In genomic region chr5:140815059-140815728, GRCm38 (mm10) we compare ENCODE assay signal across 8 mouse cellular contexts. TPM values are rescaled to one million over a fixed set of nuclear protein-coding genes. Genes with fewer than 3 reads are reported as not detected.
DNase-seq lines count a peak whose midpoint lies in the region; ATAC-seq and TF ChIP-seq lines count a peak whose summit lies in the region.

No protein-coding gene starts in this region.

- H3K4me3 ChIP-seq in left cerebral cortex, adult 2 months, result no peak overlapping the region
- H3K4me3 ChIP-seq in heart, embryonic 14.5 days (ENCODE audit: control insufficient read depth in 1 of 2, insufficient read depth in 1 of 2, low read depth in 1 of 2, low read length in 2 of 2), result no peak overlapping the region
- no peak overlapping the region for H3K4me3 ChIP-seq in neural tube, embryonic 13.5 days

- peak; percentile 22; the same call in 1 of the 2 replicates for ATAC-seq in heart, embryonic 14.5 days (ENCODE audit: insufficient number of reproducible peaks, insufficient read depth, low FRiP score, low read depth)
- ATAC-seq in neural tube, embryonic 13.5 days (ENCODE audit: low read depth), result 0 out of 2 replicates have a peak, but pooled peaks have one; percentile 20

- H3K9ac ChIP-seq in heart, embryonic 14.5 days (ENCODE audit: low read length), result 0 out of 2 replicates have a peak overlapping the region, but pooled peaks have one; percentile 7
- H3K9ac ChIP-seq in neural tube, embryonic 13.5 days, result 0 out of 2 replicates have a peak overlapping the region, but pooled peaks have one; percentile 26

- no peaks in the 10 kb centered on the region for H3K27me3 ChIP-seq in heart, embryonic 14.5 days (ENCODE audit: control insufficient read depth, insufficient read depth, low read length)
- no peaks in the 10 kb centered on the region for H3K27me3 ChIP-seq in neural tube, embryonic 13.5 days

- peak overlapping the region; percentile 57 for H3K27ac ChIP-seq in left cerebral cortex, adult 2 months
- H3K27ac ChIP-seq in heart, embryonic 14.5 days (replicated peaks in 1 of 2; ENCODE audit: control insufficient read depth in 1 of 2, insufficient read depth in 1 of 2, low read depth in 2 of 2, low read length in 2 of 2), result peak overlapping the region; percentile 37 to 64
- H3K27ac ChIP-seq in neural tube, embryonic 13.5 days (replicated peaks), result peak overlapping the region; percentile 72

- peaks cover 38 to 79% of the 10 kb centered on the region in 2 experiments for H3K4me1 ChIP-seq in heart, embryonic 14.5 days (ENCODE audit: control insufficient read depth in 2 of 2, insufficient read depth in 2 of 2, low read length in 2 of 2)
- peaks cover 74% of the 10 kb centered on the region for H3K4me1 ChIP-seq in neural tube, embryonic 13.5 days (replicated peaks)

- no peak for DNase-seq in left cerebral cortex, adult 2 months (ENCODE audit: extremely low spot score in 1 of 2, low spot score in 2 of 2)
- no peak for DNase-seq in left cerebral cortex, postnatal 25 days (ENCODE audit: low spot score in 2 of 2)
- DNase-seq in kidney, postnatal 4 days, result peak; percentile 57 to 72
- no peak for DNase-seq in embryo, embryonic 11 days
- DNase-seq in left cerebral cortex, adult 9 months (ENCODE audit: low spot score in 2 of 2), result no peak
- no peak for DNase-seq in gastrocnemius, postnatal 10 days

- WGBS in heart, embryonic 14.5 days, result 11% methylated on average over 9 of the region's 9 CpGs
- WGBS in neural tube, embryonic 13.5 days, result 16% methylated on average over 9 of the region's 9 CpGs

- 0 out of 2 replicates have a peak, but pooled peaks cover 2% of the 10 kb centered on the region for H3K36me3 ChIP-seq in heart, embryonic 14.5 days (ENCODE audit: control insufficient read depth, insufficient read depth, low read length)
- H3K36me3 ChIP-seq in neural tube, embryonic 13.5 days, result no peaks in the 10 kb centered on the region

- intact Hi-C loops in left cerebral cortex, adult 2 months (cut with DNase I), result no loop called here
- intact Hi-C loops in left cerebral cortex, postnatal 25 days (cut with DNase I), result no loop called here

- peak overlapping the region; percentile 44 for H3K4me2 ChIP-seq in heart, embryonic 14.5 days (ENCODE audit: low read length)
- 0 out of 2 replicates have a peak overlapping the region, but pooled peaks have one; percentile 13 for H3K4me2 ChIP-seq in neural tube, embryonic 13.5 days

- no peak for TF ChIP-seq CTCF in left cerebral cortex, adult 2 months (IDR thresholded peaks at IDR 0.05)

- H3K9me3 ChIP-seq in heart, embryonic 14.5 days (ENCODE audit: control insufficient read depth, low read length), result no peaks in the 10 kb centered on the region
- no peaks in the 10 kb centered on the region for H3K9me3 ChIP-seq in neural tube, embryonic 13.5 days

RNA-seq across cellular contexts. Expression of gene Gna12, which starts 15.0 kb away (rescaled TPM):
- total RNA-seq in left cerebral cortex, adult 2 months (2021), result 10 to 100 TPM; 62.2 to 67.6 TPM
- total RNA-seq in left cerebral cortex, postnatal 25 days (2021), result 10 to 100 TPM; 72.1 to 76.6 TPM
- polyA plus RNA-seq in heart, embryonic 14.5 days (2014; fragmentation: Nextera tagmentation; extraction: Ambion mirVana), result 46.4 and 53.8 TPM in 2 replicates
- 20.5 and 35.0 TPM in 2 replicates for polyA plus RNA-seq in neural tube, embryonic 13.5 days (2015; fragmentation: Nextera tagmentation; extraction: Ambion mirVana)
- total RNA-seq in gastrocnemius, postnatal 10 days (2021), result 10 to 100 TPM; 38.2 to 42.4 TPM

Comparison
In these comparisons a context has a peak if more than half of its experiments do, and no peak if none do; other contexts are left out.
1. DNase-seq: peak in kidney, postnatal 4 days (2 of 2); none in left cerebral cortex, adult 2 months (0 of 2), left cerebral cortex, postnatal 25 days (0 of 2), embryo, embryonic 11 days (single experiment), left cerebral cortex, adult 9 months (0 of 2) and gastrocnemius, postnatal 10 days (single experiment).
2. Peak in every context shown above with its lines, with median percentiles within 50 percentile points of each other: H3K27ac ChIP-seq.